Mouse (Mus musculus) liver, postnatal 0 days (tissue): ENCODE measurements around the gene Cxcl2. TPM values are rescaled to one million over a fixed set of nuclear protein-coding genes. Genes with fewer than 3 reads are reported as not detected.
A peak's percentile ranks its signal among the peaks of the same experiment; 100 is the strongest.

Experiments used
- ATAC-seq: fragments of 200-750 bp; cut with Nextera tagmentation; 2 replicates; pipeline ENCODE4 v1.8.0; 2017; ENCODE audit warnings: mild to moderate bottlenecking, moderate library complexity
- DNase-seq: peaks from one replicate; pipeline ENCODE4 v3.0.0-alpha.2; 2016
- H3K27ac ChIP-seq: fragments of 300-500 bp; sonication (generic); 2 replicates; pipeline ENCODE4 v1.5.1; 2014; ENCODE audit warnings: antibody characterized with exemption, moderate library complexity, mild to moderate bottlenecking, low read depth
- H3K27me3 ChIP-seq: fragments of 300-500 bp; sonication (generic); 2 replicates; pipeline ENCODE4 v1.6.1; 2014; ENCODE audit warnings: low read length, control low read depth, mixed read lengths; ENCODE audit not compliant: insufficient read depth
- H3K36me3 ChIP-seq: fragments of 300-500 bp; sonication (generic); replicated peaks from 2 replicates; pipeline ENCODE4 v1.6.1; 2014; ENCODE audit warnings: mild to moderate bottlenecking, control low read depth, low read length, moderate library complexity, mixed read lengths; ENCODE audit not compliant: insufficient read depth
- H3K4me1 ChIP-seq: fragments of 300-500 bp; sonication (generic); 2 replicates; pipeline ENCODE4 v1.6.1; 2014; ENCODE audit warnings: antibody characterized with exemption, mild to moderate bottlenecking, control low read depth; ENCODE audit not compliant: insufficient read depth
- H3K4me2 ChIP-seq: fragments of 300-500 bp; sonication (generic); 2 replicates; pipeline ENCODE4 v1.6.1; 2014; ENCODE audit warnings: low read depth, mild to moderate bottlenecking, low read length, moderate library complexity, mixed read lengths
- H3K4me3 ChIP-seq: fragments of 300-500 bp; sonication (generic); 2 replicates; pipeline ENCODE4 v1.5.1; 2014; ENCODE audit warnings: low read depth, low read length
- H3K9ac ChIP-seq: fragments of 300-500 bp; sonication (generic); replicated peaks from 2 replicates; pipeline ENCODE4 v1.6.1; 2014; ENCODE audit warnings: mild to moderate bottlenecking, moderate library complexity
- H3K9me3 ChIP-seq: fragments of 300-500 bp; sonication (generic); 2 replicates; pipeline ENCODE4 v1.6.1; 2016; ENCODE audit warnings: mild to moderate bottlenecking, control low read depth, low read length, mixed read lengths
- CTCF ChIP-seq: sonication (generic); IDR thresholded peaks from 2 replicates; pipeline ENCODE4 v1.5.1; 2016; ENCODE audit warnings: antibody characterized with exemption, low read depth
- EP300 ChIP-seq: IDR thresholded peaks from 2 replicates; pipeline ENCODE4 v1.6.1; 2016; ENCODE audit warnings: antibody characterized with exemption, low read depth, mild to moderate bottlenecking
- WGBS: fragments of 180-500 bp; shearing (Covaris S2); extraction: QIAGEN DNeasy Blood & Tissue Kit; methylation state at CpG from one replicate; pipeline ENCODE4 v1.1.7; 2014; ENCODE audit not compliant: insufficient replicate concordance; 5-methylcytosine and 5-hydroxymethylcytosine counted together
- polyA plus RNA-seq: library from polyadenylated mRNA; unstranded; fragments of >200 nt; fragmentation: Nextera tagmentation; extraction: Ambion mirVana; gene quantifications from 2 replicates; pipeline ENCODE4 v1.2.1, GENCODE M21; 2015

The Cxcl2 gene
- polyA plus RNA-seq, 1 experiment from 2014 or later: 0.13 TPM

DNA sequence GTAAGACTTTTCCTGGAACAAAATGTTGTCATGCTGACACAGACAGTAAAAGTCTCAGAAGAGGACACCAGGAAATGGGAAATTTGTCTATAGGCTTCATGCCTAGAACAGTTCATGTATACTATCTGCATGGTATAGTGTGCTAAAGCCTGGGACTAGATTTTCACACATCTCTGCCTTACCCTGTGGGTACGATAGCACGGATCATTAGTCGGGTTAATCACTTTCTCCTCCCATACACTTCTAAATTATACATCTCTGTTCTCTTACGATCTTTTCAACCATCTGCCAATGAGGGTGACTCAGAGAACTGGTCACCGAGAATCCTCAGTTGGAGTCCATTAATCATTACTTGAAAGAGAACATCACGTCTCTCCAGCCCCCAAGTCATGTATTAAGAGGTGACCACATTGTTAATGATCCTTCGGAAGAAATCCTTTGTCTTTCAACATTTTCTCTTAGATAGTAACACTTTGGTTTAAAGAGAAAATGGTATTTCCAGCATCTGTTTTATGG lies 23.3 kb upstream of the Cxcl2 start:
- no peak overlapping the region for H3K27ac ChIP-seq
- 83% methylated on average over 7 of the region's 7 CpGs for WGBS
- TF ChIP-seq CTCF: no peak
- no peak for TF ChIP-seq EP300

DNA sequence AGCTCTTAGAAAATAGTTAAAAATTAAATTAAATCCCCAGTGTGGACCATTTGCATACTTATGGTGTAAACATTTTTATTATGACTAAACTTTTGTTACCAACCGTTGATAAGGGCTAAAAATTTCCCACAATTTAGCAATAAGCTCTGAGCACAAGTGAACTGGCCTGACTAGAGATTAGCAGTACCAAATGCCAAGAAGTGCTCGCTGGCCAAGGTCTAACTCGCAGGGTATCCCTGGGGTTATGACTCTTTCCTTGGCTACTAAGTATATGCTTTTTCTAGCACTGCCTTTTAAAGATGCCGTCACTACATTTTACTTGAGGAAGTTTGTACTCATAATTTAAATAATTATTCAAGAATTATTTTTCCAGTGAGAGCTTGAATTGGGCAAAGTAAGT lies 22.6 kb upstream of the Cxcl2 start:
- TF ChIP-seq CTCF (no peak), EP300 (no peak)
- Histone ChIP-seq H3K9me3 (no peaks in the 10 kb centered on the region), H3K4me2 (no peak overlapping the region), H3K4me1 (peaks cover 19% of the 10 kb centered on the region), H3K27ac (no peak overlapping the region), H3K27me3 (no peaks in the 10 kb centered on the region), H3K4me3 (no peak overlapping the region), H3K36me3 (no peaks in the 10 kb centered on the region), H3K9ac (no peak overlapping the region)
- DNase-seq: no peak
- no peak for ATAC-seq
- WGBS: 69% methylated on average over 4 of the region's 4 CpGs

More for the DNA sequence above, 23.3 kb upstream of the Cxcl2 start:
- H3K9me3 ChIP-seq: no peaks in the 10 kb centered on the region
- no peak for DNase-seq
- H3K36me3 ChIP-seq: no peaks in the 10 kb centered on the region
- no peak overlapping the region for H3K4me3 ChIP-seq
- no peaks in the 10 kb centered on the region for H3K27me3 ChIP-seq
- H3K4me1 ChIP-seq: peaks cover 21% of the 10 kb centered on the region
- no peak overlapping the region for H3K4me2 ChIP-seq
- H3K9ac ChIP-seq: no peak overlapping the region
- ATAC-seq: no peak

DNA sequence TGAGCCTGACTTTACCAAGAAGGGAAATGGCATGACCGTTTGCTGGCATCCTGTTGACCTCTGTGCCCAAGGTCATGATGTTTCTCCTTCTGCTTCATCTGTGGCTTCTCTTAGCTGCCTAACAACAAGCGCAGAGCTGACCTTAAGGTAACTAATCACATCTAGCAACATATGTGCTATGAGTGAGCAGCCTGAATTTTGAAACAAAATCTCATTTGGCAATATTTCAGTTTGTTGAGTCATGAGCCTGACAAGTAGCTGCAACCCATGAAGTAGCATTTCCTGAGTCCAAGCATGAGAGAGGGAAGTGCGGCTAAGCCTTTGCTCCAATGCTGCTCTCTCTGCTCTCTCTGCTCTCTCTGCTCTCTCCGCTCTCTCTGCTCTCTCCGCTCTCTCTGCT lies 22.0 kb upstream of the Cxcl2 start:
- no peak overlapping the region for H3K4me2 ChIP-seq
- TF ChIP-seq EP300 (no peak), CTCF (no peak)
- H3K27me3 ChIP-seq: no peaks in the 10 kb centered on the region
- H3K9ac ChIP-seq: no peak overlapping the region
- no peak overlapping the region for H3K27ac ChIP-seq
- no peaks in the 10 kb centered on the region for H3K9me3 ChIP-seq
- H3K36me3 ChIP-seq: no peaks in the 10 kb centered on the region
- peak; percentile 59 for ATAC-seq
- WGBS: 77% methylated on average over 5 of the region's 5 CpGs
- no peak overlapping the region for H3K4me3 ChIP-seq
- peaks cover 18% of the 10 kb centered on the region for H3K4me1 ChIP-seq
- DNase-seq: no peak

DNA sequence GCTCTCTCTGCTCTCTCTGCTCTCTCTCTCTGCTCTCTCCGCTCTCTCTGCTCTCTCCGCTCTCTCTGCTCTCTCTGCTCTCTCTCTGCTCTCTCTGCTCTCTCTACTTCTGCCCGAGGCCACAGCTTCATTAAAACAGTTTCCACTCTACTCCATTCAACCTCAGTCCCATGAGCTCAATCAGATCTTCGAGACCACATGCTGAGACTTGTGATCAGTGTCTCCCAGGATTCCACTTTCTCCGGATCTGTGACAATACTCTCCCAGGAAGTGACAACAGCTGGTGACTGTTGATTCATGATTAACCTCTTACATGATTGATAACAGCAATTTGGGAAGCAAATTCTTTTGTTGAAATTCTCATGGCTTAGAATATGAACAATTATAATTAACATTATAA lies 21.5 kb upstream of the Cxcl2 start:
- Histone ChIP-seq H3K36me3 (no peaks in the 10 kb centered on the region), H3K9ac (no peak overlapping the region), H3K4me3 (no peak overlapping the region), H3K4me2 (no peak overlapping the region), H3K27me3 (no peaks in the 10 kb centered on the region), H3K27ac (no peak overlapping the region), H3K4me1 (peaks cover 16% of the 10 kb centered on the region), H3K9me3 (no peaks in the 10 kb centered on the region)
- TF ChIP-seq EP300: no peak
- no peak for TF ChIP-seq CTCF
- 78% methylated on average over 5 of the region's 5 CpGs for WGBS
- DNase-seq (no peak), ATAC-seq (no peak)

DNA sequence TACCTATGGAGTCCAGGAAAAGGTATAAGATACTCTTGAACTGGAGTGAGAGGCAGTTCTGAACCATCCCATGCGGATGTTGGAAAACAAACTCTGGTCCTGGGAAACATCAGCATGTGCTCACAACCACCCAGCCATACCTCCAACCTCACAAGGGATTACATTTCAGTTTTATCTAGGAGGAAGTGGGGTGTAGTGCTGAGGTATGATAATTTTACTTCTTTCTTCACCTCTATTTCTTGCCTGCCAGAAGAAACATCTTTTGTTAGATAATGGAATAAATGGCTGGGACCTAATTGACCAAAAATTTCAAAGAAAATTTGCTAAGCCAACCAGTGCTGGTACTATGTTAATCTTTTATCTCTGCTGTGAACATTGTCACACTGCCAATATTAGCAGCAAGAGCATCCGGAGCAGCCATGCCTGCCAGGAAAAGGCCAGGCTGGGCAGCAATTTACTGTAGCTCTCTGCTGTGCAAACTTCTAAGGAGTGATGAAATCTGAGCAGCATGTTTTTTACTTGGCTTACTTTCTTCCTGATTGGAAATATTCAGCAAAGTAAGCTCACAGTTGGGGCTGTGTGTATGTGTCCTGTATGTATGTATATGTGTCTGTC lies 18.9 kb upstream of the Cxcl2 start:
- Histone ChIP-seq H3K4me2 (no peak overlapping the region), H3K27ac (0 out of 2 replicates have a peak overlapping the region, but pooled peaks have one; percentile 34), H3K9me3 (no peaks in the 10 kb centered on the region), H3K36me3 (no peaks in the 10 kb centered on the region), H3K27me3 (no peaks in the 10 kb centered on the region), H3K4me3 (no peak overlapping the region), H3K9ac (no peak overlapping the region), H3K4me1 (peaks cover 12% of the 10 kb centered on the region)
- TF ChIP-seq EP300: no peak
- TF ChIP-seq CTCF: no peak
- 36% methylated on average over 2 of the region's 2 CpGs for WGBS
- ATAC-seq (peak; percentile 72), DNase-seq (peak; percentile 37)

- no peak overlapping the region for H3K27ac ChIP-seq
- H3K4me1 ChIP-seq: peaks cover 12% of the 10 kb centered on the region
- no peaks in the 10 kb centered on the region for H3K9me3 ChIP-seq
- DNase-seq: no peak
- H3K9ac ChIP-seq: no peak overlapping the region
- no peaks in the 10 kb centered on the region for H3K27me3 ChIP-seq
- H3K4me2 ChIP-seq: no peak overlapping the region
- WGBS: 68% methylated on average over 5 of the region's 5 CpGs
- no peak overlapping the region for H3K4me3 ChIP-seq
- ATAC-seq: no peak
- no peak for TF ChIP-seq EP300
- no peak for TF ChIP-seq CTCF
- no peaks in the 10 kb centered on the region for H3K36me3 ChIP-seq
Observed at GRCm38 (mm10) chr5:90888661-90889060, 15.0 kb upstream of the Cxcl2 start.
